Mouse (Mus musculus) hindbrain, postnatal 0 days (tissue): ENCODE results near the gene Ptprk. TPM values are rescaled to one million over a fixed set of nuclear protein-coding genes. Genes with fewer than 3 reads are reported as not detected.

Source experiments
- ATAC-seq: fragments of 200-750 bp; cut with Nextera tagmentation; 2 replicates; pipeline ENCODE4 v1.8.0; 2017; ENCODE audit warnings: mild to moderate bottlenecking, moderate TSS enrichment, moderate library complexity
- DNase-seq: peaks from one replicate; pipeline ENCODE4 v3.0.0-alpha.2; 2015; ENCODE audit warnings: low spot score
- H3K27ac ChIP-seq: fragments of 300-500 bp; sonication (generic); 2 replicates; pipeline ENCODE4 v1.5.1; 2014; ENCODE audit warnings: mild to moderate bottlenecking
- H3K27me3 ChIP-seq: fragments of 300-500 bp; sonication (generic); 2 replicates; pipeline ENCODE4 v1.6.1; 2014; ENCODE audit warnings: low read length, mixed read lengths; ENCODE audit not compliant: insufficient read depth
- H3K36me3 ChIP-seq: fragments of 300-500 bp; sonication (generic); 2 replicates; pipeline ENCODE4 v1.6.1; 2014; ENCODE audit warnings: low read length, mixed read lengths; ENCODE audit not compliant: insufficient read depth
- H3K4me1 ChIP-seq: fragments of 300-500 bp; sonication (generic); 2 replicates; pipeline ENCODE4 v1.6.1; 2014; ENCODE audit warnings: antibody characterized with exemption, low read length, mixed read lengths; ENCODE audit not compliant: insufficient read depth
- H3K4me2 ChIP-seq: fragments of 300-500 bp; sonication (generic); 2 replicates; pipeline ENCODE4 v1.6.1; 2014; ENCODE audit warnings: low read depth, mild to moderate bottlenecking, low read length, moderate library complexity, mixed read lengths
- H3K4me3 ChIP-seq: fragments of 300-500 bp; sonication (generic); 2 replicates; pipeline ENCODE4 v1.5.1; 2014; ENCODE audit warnings: low read length
- H3K9ac ChIP-seq: fragments of 300-500 bp; sonication (generic); replicated peaks from 2 replicates; pipeline ENCODE4 v1.6.1; 2014; ENCODE audit warnings: mild to moderate bottlenecking, low read length, moderate library complexity, mixed read lengths
- H3K9me3 ChIP-seq: fragments of 300-500 bp; sonication (generic); 2 replicates; pipeline ENCODE4 v1.6.1; 2016; ENCODE audit warnings: low read length, mixed read lengths
- CTCF ChIP-seq: IDR thresholded peaks from 2 replicates; pipeline ENCODE4 v1.5.1; 2016; ENCODE audit warnings: antibody characterized with exemption, control low read depth, low read depth
- WGBS: fragments of 180-500 bp; shearing (Covaris S2); extraction: QIAGEN DNeasy Blood & Tissue Kit; methylation state at CpG from one replicate; pipeline ENCODE4 v1.1.7; 2014; 5-methylcytosine and 5-hydroxymethylcytosine counted together
- polyA plus RNA-seq: library from polyadenylated mRNA; unstranded; fragments of >200 nt; fragmentation: Nextera tagmentation; extraction: Ambion mirVana; gene quantifications from 2 replicates; pipeline ENCODE4 v1.2.1, GENCODE M21; 2015
- total RNA-seq: library from RNA; depleted of rRNA; stranded (reverse); fragments of >200 nt; gene quantifications from 2 replicates; pipeline ENCODE4 v1.2.3, GENCODE M21; 2014

Gene Ptprk
- total and polyA plus RNA-seq, 2 experiments from 2014 or later = 23.5 to 49.5 TPM

DNA sequence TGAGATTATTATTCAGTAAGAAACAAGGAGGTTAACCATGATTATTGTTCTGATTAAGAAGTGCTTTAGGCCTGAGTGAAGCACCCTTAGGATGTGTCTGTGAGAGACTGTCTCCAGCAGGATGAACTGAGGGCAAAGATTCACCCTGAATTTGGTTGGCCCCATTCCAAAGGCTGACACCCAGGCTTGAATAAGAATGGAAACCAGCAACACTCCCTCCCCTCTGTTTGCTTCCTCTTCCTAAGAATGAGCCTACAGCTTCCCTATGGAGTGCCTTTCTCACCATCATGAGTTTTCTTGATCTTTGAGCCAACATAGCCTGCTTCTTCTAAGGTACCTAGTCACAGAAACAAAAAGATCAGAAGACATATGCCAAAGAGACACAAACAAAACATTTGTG, 350.8 kb downstream of the Ptprk start:
- no peak overlapping the region for H3K9ac ChIP-seq
- no peaks in the 10 kb centered on the region for H3K4me1 ChIP-seq
- no peak overlapping the region for H3K4me3 ChIP-seq
- TF ChIP-seq CTCF = no peak
- DNase-seq (no peak), ATAC-seq (no peak)
- H3K27ac ChIP-seq = no peak overlapping the region
- no peak overlapping the region for H3K4me2 ChIP-seq
- H3K27me3 ChIP-seq = no peaks in the 10 kb centered on the region
- no peaks in the 10 kb centered on the region for H3K36me3 ChIP-seq
- no peaks in the 10 kb centered on the region for H3K9me3 ChIP-seq

DNA sequence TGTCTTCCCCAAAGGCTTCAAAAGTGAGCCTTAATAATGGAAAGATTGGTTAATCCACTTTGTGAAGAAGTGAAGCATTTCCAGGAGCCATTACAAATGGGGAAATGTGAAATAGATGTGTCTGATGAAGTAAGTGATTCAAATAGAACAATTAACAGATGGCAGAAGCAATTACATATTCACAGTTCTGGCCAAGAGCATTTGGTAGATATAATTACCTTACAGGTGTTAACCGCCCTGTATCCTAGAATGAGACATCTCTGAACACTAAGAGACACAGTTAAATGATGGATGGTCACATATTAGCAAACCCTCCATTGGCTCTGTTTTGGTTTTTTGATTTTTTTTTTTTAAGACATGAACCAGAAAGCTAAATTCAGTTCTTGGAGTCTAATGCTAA, 361.5 kb downstream of the Ptprk start:
- WGBS = 73% methylated on average over 1 of the region's 1 CpGs
- no peak overlapping the region for H3K27ac ChIP-seq
- H3K9me3 ChIP-seq = no peaks in the 10 kb centered on the region
- DNase-seq = no peak
- H3K4me2 ChIP-seq = no peak overlapping the region
- H3K4me1 ChIP-seq = no peaks in the 10 kb centered on the region
- H3K9ac ChIP-seq = no peak overlapping the region
- no peak for ATAC-seq
- H3K4me3 ChIP-seq = no peak overlapping the region
- H3K27me3 ChIP-seq = no peaks in the 10 kb centered on the region
- TF ChIP-seq CTCF = no peak
- H3K36me3 ChIP-seq = no peaks in the 10 kb centered on the region

DNA sequence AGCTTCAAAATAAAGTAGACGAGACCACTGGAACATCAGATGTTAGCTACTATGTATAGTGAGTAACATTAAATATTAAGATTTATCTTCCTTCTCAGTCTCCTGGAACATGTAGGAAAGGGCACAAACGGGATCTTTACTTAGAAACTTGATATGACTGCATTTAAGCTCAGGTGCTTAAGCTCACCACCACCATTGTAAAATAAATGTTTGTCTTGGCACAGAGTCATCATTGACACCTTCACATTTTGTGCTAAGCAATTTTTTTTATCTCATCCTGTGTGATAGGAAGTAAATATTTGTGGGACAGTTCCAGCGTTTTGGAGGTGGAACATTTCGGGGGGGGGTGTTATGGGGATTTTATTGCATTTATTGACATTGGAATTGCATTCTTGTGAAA, 375.2 kb downstream of the Ptprk start:
- H3K27me3 ChIP-seq = no peaks in the 10 kb centered on the region
- no peak overlapping the region for H3K4me3 ChIP-seq
- ATAC-seq (no peak), DNase-seq (no peak)
- no peak overlapping the region for H3K4me2 ChIP-seq
- H3K27ac ChIP-seq = no peak overlapping the region
- no peaks in the 10 kb centered on the region for H3K4me1 ChIP-seq
- no peak for TF ChIP-seq CTCF
- no peak overlapping the region for H3K9ac ChIP-seq
- H3K9me3 ChIP-seq = no peaks in the 10 kb centered on the region
- no peaks in the 10 kb centered on the region for H3K36me3 ChIP-seq
- 83% methylated on average over 4 of the region's 4 CpGs for WGBS

DNA sequence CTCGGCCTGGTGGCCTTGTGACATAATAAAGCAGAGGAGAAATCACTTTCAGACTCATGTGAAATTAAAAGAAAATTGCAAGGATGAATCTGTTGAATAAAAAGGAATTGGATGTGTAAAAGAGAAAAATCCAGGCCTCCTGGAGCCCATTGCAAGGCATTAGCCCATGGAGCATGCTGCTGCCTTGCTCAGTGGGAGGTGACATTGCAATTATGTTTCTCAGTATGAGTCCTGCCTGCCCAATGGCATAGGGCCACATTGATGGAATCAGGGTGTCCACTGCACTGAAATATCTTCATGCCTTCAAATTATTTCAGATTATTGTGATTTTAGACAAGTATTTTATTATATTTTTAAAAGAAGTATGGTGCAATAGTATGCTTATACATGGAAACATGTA, 376.0 kb downstream of the Ptprk start:
- Histone ChIP-seq H3K27ac (no peak overlapping the region), H3K4me2 (no peak overlapping the region), H3K4me3 (no peak overlapping the region), H3K36me3 (no peaks in the 10 kb centered on the region), H3K27me3 (no peaks in the 10 kb centered on the region), H3K9me3 (no peaks in the 10 kb centered on the region), H3K9ac (no peak overlapping the region), H3K4me1 (no peaks in the 10 kb centered on the region)
- DNase-seq (peak; percentile 61), ATAC-seq (peak; percentile 79; the same call in 1 of the 2 replicates)
- WGBS = 57% methylated on average over 1 of the region's 1 CpGs
- no peak for TF ChIP-seq CTCF

DNA sequence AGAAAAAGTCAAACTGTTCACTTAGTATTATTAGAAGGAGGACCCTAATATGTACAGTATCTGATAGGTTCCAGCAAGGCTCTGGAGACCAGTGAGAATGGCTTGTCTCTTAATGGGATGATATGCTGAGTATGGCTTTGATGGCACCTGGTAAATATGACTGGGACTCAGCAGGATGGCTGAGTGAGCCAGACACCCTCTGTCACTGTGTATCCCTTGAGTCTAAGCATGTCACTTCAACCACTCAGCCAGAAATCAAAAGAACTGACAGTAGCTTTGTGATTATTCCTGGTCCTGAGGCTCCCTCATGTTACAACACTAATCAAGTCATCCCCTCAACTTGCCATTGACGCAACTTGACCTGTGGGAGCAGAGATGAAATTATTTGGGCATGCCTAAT, 383.4 kb downstream of the Ptprk start:
- H3K4me2 ChIP-seq = no peak overlapping the region
- DNase-seq = peak; percentile 42
- H3K9ac ChIP-seq = no peak overlapping the region
- no peaks in the 10 kb centered on the region for H3K27me3 ChIP-seq
- no peak for TF ChIP-seq CTCF
- no peak overlapping the region for H3K27ac ChIP-seq
- ATAC-seq = peak; percentile 71
- 40% methylated on average over 1 of the region's 1 CpGs for WGBS
- H3K9me3 ChIP-seq = no peaks in the 10 kb centered on the region
- no peak overlapping the region for H3K4me3 ChIP-seq
- no peaks in the 10 kb centered on the region for H3K36me3 ChIP-seq
- no peaks in the 10 kb centered on the region for H3K4me1 ChIP-seq

DNA sequence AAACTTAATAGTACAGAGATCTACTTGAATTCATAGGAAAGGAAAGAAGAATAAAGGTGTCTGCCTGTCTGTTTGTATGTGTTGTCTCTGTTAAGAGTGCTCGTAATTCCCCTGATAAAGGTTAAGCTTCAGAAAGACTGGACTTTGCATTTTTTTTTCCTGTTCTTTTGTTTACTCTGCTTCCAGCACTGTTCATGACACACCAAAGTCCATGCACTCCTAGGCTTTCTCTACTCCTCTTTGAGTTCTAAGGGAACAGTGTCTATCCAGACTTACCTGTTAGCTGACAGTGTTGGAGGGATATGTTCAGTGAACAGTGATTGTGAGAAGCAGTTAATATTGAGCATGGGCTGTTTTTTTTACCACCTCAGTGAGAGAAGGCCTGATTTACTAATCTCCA, 385.3 kb downstream of the Ptprk start:
- H3K4me2 ChIP-seq = no peak overlapping the region
- no peak for ATAC-seq

DNA sequence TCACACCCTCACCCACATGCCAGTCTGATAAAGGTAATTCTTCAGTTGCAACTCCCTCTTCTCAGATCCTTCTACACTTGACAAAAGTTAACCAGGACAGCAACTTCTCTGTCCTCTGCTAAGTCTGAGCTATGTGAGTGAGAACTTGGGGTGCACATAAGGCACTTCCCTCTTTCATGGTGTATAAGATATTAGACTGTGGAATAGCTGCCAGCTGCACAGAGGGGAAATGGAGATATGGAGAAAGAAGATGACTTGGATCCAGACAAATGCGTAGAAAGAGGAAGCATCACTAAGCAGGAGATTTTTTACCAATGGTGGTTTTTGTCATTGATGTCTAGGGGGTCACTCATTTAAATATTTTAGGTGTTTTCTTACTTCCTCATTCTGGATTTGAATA, 389.1 kb downstream of the Ptprk start:
- H3K9me3 ChIP-seq = no peaks in the 10 kb centered on the region
- no peak for DNase-seq
- no peak for ATAC-seq
- H3K36me3 ChIP-seq = no peaks in the 10 kb centered on the region
- H3K4me3 ChIP-seq = no peak overlapping the region
- no peak overlapping the region for H3K9ac ChIP-seq
- no peaks in the 10 kb centered on the region for H3K27me3 ChIP-seq
- H3K4me1 ChIP-seq = peaks cover 8% of the 10 kb centered on the region; the same call in 1 of the 2 replicates
- WGBS = 90% methylated on average over 1 of the region's 1 CpGs
- no peak overlapping the region for H3K4me2 ChIP-seq
- no peak overlapping the region for H3K27ac ChIP-seq
- no peak for TF ChIP-seq CTCF

More for the DNA sequence above, 385.3 kb downstream of the Ptprk start:
- Histone ChIP-seq H3K9me3 (no peaks in the 10 kb centered on the region), H3K36me3 (no peaks in the 10 kb centered on the region), H3K4me3 (no peak overlapping the region), H3K27me3 (no peaks in the 10 kb centered on the region), H3K9ac (no peak overlapping the region), H3K4me1 (0 out of 2 replicates have a peak, but pooled peaks cover 5% of the 10 kb centered on the region), H3K27ac (no peak overlapping the region)
- TF ChIP-seq CTCF = no peak
- DNase-seq = no peak
- 88% methylated on average over 1 of the region's 1 CpGs for WGBS
